Mouse (Mus musculus) monocyte, adult 5-6 weeks (primary cell): ENCODE data around the gene Cxcl17. TPM values are rescaled to one million over a fixed set of nuclear protein-coding genes. Genes with fewer than 3 reads are reported as not detected.

Experiments
- total RNA-seq: library from RNA; stranded (forward); fragments of 200-1000, 200-491, 200-594 nt; gene quantifications from 3 replicates; pipeline ENCODE4 v1.2.3, GENCODE M21; 2017

Cxcl17 gene
- total RNA-seq, 1 experiment from 2014 or later: not detected

Other genes with a start within 250 kb of the Cxcl17 start
- 35.8 to 70.4 TPM (median 38.0 TPM) in 3 replicates for gene Pou2f2, start 233.2 kb downstream of the Cxcl17 start, total RNA-seq
- gene Dedd2, start 192.3 kb downstream of the Cxcl17 start, total RNA-seq: 75.0 to 94.7 TPM (median 76.7 TPM) in 3 replicates
- 2.4 to 9.8 TPM (median 2.6 TPM) in 3 replicates for gene Zfp526, start 191.5 kb downstream of the Cxcl17 start, total RNA-seq
- gene Gsk3a, start 175.0 kb downstream of the Cxcl17 start, total RNA-seq: 42.8 to 71.0 TPM (median 43.0 TPM) in 3 replicates
- 3.7 to 8.1 TPM (median 7.3 TPM) in 3 replicates for gene Erf, start 162.1 kb downstream of the Cxcl17 start, total RNA-seq
- 55.5 to 68.5 TPM (median 65.9 TPM) in 3 replicates for gene Cic, start 145.2 kb downstream of the Cxcl17 start, total RNA-seq
- gene Pafah1b3, start 114.9 kb downstream of the Cxcl17 start, total RNA-seq: 8.0 to 20.6 TPM (median 20.3 TPM) in 3 replicates
- gene Prr19, start 111.5 kb downstream of the Cxcl17 start, total RNA-seq: not detected in 3 replicates
- gene Tmem145, start 106.8 kb downstream of the Cxcl17 start, total RNA-seq: not detected in 3 replicates
- 0.64 to 1.8 TPM (median 0.86 TPM) in 3 replicates for gene Megf8, start 95.7 kb downstream of the Cxcl17 start, total RNA-seq
- not detected in 3 replicates for gene Cnfn, start 43.2 kb downstream of the Cxcl17 start, total RNA-seq
- gene Lipe, start 14.2 kb downstream of the Cxcl17 start, total RNA-seq: 19.5 to 19.9 TPM (median 19.7 TPM) in 3 replicates
- gene Ceacam1, start 64.7 kb upstream of the Cxcl17 start, total RNA-seq: 207 to 253 TPM (median 236 TPM) in 3 replicates
- 0.78 TPM in 1 of 3 replicates, not detected in the others for gene Ceacam2, start 127.0 kb upstream of the Cxcl17 start, total RNA-seq
- not detected in 3 replicates for gene Erich4, start 203.0 kb upstream of the Cxcl17 start, total RNA-seq
- 37.9 to 60.2 TPM (median 48.5 TPM) in 3 replicates for gene Dmac2, start 206.5 kb upstream of the Cxcl17 start, total RNA-seq
- 3.4 to 9.2 TPM (median 5.4 TPM) in 3 replicates for gene B3gnt8, start 213.8 kb upstream of the Cxcl17 start, total RNA-seq
- gene Bckdha, start 246.1 kb upstream of the Cxcl17 start, total RNA-seq: 21.4 to 28.0 TPM (median 26.7 TPM) in 3 replicates
- 20.9 to 26.6 TPM (median 23.0 TPM) in 3 replicates for gene Exosc5, start 246.3 kb upstream of the Cxcl17 start, total RNA-seq